Mouse (Mus musculus) neural tube, embryonic 11.5 days (tissue): ENCODE measurements at regions not wholly inside any gene's neighbourhood (a gene's known extent, or its start where the extent isn't known, plus 50 kb on each side); places are given as distances from the start of the nearest gene placed in this dataset.

Source experiments
- ATAC-seq: fragments of 200-750 bp; cut with Nextera tagmentation; 2 replicates; pipeline ENCODE4 v1.8.0; 2017; ENCODE audit warnings: moderate number of reproducible peaks, mild to moderate bottlenecking, moderate TSS enrichment, moderate library complexity; ENCODE audit not compliant: insufficient read depth, low FRiP score, low TSS enrichment
- DNase-seq: peaks from one replicate; pipeline ENCODE4 v3.0.0-alpha.2; 2015; ENCODE audit warnings: low spot score
- H3K27ac ChIP-seq: fragments of 300-500 bp; sonication (generic); 2 replicates; pipeline ENCODE4 v1.5.1; 2014; ENCODE audit warnings: low read depth, mild to moderate bottlenecking, low read length
- H3K27me3 ChIP-seq: fragments of 300-500 bp; sonication (generic); 2 replicates; pipeline ENCODE4 v1.6.1; 2014; ENCODE audit warnings: mild to moderate bottlenecking, low read length, mixed read lengths; ENCODE audit not compliant: control insufficient read depth, insufficient read depth
- H3K36me3 ChIP-seq: fragments of 300-500 bp; sonication (generic); 2 replicates; pipeline ENCODE4 v1.6.1; 2014; ENCODE audit warnings: mild to moderate bottlenecking, low read length, moderate library complexity, mixed read lengths; ENCODE audit not compliant: control insufficient read depth, insufficient read depth
- H3K4me1 ChIP-seq: fragments of 300-500 bp; sonication (generic); 2 replicates; pipeline ENCODE4 v1.6.1; 2014; ENCODE audit warnings: low read length, mixed read lengths; ENCODE audit not compliant: control insufficient read depth, insufficient read depth
- H3K4me2 ChIP-seq: fragments of 300-500 bp; sonication (generic); 2 replicates; pipeline ENCODE4 v1.6.1; 2014; ENCODE audit warnings: low read depth, mild to moderate bottlenecking, moderate library complexity
- H3K4me3 ChIP-seq: fragments of 300-500 bp; sonication (generic); 2 replicates; pipeline ENCODE4 v1.5.1; 2014; ENCODE audit warnings: low read depth, low read length
- H3K9ac ChIP-seq: fragments of 300-500 bp; sonication (generic); 2 replicates; pipeline ENCODE4 v1.6.1; 2014; ENCODE audit warnings: mild to moderate bottlenecking, low read length
- H3K9me3 ChIP-seq: fragments of 300-500 bp; sonication (generic); 2 replicates; pipeline ENCODE4 v1.6.1; 2016; ENCODE audit warnings: low read length; ENCODE audit not compliant: control insufficient read depth
- WGBS: fragments of 180-500 bp; shearing (Covaris S2); extraction: QIAGEN DNeasy Blood & Tissue Kit; methylation state at CpG from one replicate; pipeline ENCODE4 v1.1.7; 2014; 5-methylcytosine and 5-hydroxymethylcytosine counted together

DNA sequence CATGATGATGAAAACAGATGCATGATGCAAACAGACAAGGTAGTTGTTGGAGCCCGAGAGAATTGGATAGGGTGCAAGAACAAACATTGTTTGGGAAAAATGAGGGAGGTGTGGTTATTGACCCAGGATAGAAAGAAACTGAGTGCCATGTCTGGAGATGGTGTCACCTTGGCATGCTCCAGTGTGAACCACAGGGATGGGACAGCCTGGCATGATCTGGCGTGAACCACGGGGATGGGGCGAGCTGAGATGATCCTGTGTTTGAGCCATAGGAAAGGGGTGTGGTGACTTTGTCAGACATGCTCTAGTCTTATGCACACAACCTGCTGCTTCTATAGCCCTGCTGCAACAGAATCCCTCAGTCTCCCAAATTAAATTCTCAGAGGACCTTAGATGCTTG is 178.7 kb upstream of the Gm5148 start:
- no peaks in the 10 kb centered on the region for H3K36me3 ChIP-seq
- H3K9ac ChIP-seq = no peak overlapping the region
- no peaks in the 10 kb centered on the region for H3K9me3 ChIP-seq
- DNase-seq (no peak), ATAC-seq (no peak)
- peaks cover 16% of the 10 kb centered on the region for H3K27me3 ChIP-seq
- WGBS = 86% methylated on average over 4 of the region's 4 CpGs
- peaks cover 6% of the 10 kb centered on the region; the same call in 1 of the 2 replicates for H3K4me1 ChIP-seq
- H3K4me2 ChIP-seq = no peak overlapping the region
- H3K27ac ChIP-seq = no peak overlapping the region
- no peak overlapping the region for H3K4me3 ChIP-seq

DNA sequence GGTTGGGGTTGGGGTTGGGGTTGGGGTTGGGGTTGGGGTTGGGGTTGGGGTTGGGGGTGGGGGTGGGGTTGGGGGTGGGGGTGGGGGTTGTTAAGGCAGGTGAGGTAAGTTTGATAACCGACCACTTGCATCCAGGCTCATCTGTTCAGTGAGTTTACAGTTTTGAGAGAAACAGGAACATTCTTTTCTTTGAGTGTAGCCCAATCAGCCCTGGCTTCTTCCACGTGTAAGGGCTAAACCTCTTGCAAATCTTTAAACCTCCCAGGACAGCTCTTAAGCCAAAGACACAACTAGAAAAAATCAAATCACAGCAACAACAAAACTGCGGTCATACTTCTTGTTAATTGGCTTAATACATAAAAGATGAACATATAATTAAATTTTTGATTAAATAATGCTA is 173.1 kb upstream of the Gm5148 start:
- Histone ChIP-seq H3K36me3 (no peaks in the 10 kb centered on the region), H3K27ac (no peak overlapping the region), H3K4me2 (no peak overlapping the region), H3K4me1 (no peaks in the 10 kb centered on the region), H3K4me3 (no peak overlapping the region), H3K9me3 (no peaks in the 10 kb centered on the region), H3K9ac (no peak overlapping the region), H3K27me3 (peaks cover 13% of the 10 kb centered on the region; the same call in 1 of the 2 replicates)
- ATAC-seq (peak; percentile 20; the same call in 1 of the 2 replicates), DNase-seq (no peak)
- WGBS = 42% methylated on average over 3 of the region's 3 CpGs

DNA sequence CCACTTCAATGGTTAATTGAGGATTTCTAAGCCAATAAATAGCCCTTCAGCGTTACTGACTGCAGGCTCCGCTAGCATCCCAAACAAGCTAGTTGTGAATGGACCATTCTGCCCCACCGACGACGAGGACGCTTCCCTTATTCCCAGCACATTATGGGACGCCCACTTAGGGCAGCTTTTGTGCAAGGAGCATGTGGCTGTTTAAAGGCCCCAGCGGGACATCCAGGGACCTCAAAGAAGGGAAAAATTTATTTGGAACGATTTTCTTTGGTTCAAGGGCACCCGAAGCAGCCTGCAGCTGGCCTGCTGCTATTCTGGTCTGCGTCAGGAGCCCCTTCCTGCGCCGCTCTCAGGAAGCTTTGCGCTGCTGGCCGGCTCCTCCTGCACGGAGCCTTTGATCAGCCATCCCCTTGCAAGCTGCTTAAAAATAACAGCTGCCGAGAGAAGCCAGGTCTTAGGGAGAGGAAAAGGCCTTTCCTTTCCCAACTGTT is 172.6 kb upstream of the Gm5148 start:
- H3K9me3 ChIP-seq = no peaks in the 10 kb centered on the region
- H3K4me1 ChIP-seq = no peaks in the 10 kb centered on the region
- 1% methylated on average over 17 of the region's 17 CpGs for WGBS
- 0 out of 2 replicates have a peak overlapping the region, but pooled peaks have one; percentile 0 for H3K27ac ChIP-seq
- H3K9ac ChIP-seq = no peak overlapping the region
- peak; percentile 85 for ATAC-seq
- H3K36me3 ChIP-seq = no peaks in the 10 kb centered on the region
- no peak overlapping the region for H3K4me3 ChIP-seq
- DNase-seq = peak; percentile 77
- peaks cover 13% of the 10 kb centered on the region; the same call in 1 of the 2 replicates for H3K27me3 ChIP-seq
- peak overlapping the region; percentile 27 for H3K4me2 ChIP-seq

DNA sequence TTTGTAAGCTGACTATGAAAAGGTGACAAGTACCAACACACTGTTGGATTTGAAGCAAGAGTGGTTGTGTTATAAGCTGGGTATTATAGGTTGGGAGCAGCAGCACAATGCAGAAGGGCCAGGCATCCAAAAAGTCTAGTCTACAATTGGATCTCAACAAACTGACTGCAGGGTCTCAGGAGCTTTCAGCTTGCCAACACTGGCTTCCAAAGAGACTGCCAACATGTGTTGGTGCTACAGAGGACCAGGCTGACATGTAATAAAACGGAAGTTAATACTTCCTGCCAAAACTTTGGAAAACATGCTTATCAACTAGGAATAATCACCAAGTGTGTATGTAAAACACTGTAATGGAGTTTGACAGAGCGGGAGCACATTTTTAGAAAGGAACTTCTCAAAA is 170.3 kb upstream of the Gm5148 start:
- Histone ChIP-seq H3K27ac (no peak overlapping the region), H3K27me3 (0 out of 2 replicates have a peak, but pooled peaks cover 12% of the 10 kb centered on the region), H3K9me3 (no peaks in the 10 kb centered on the region), H3K4me1 (no peaks in the 10 kb centered on the region), H3K36me3 (no peaks in the 10 kb centered on the region), H3K4me3 (no peak overlapping the region), H3K9ac (no peak overlapping the region), H3K4me2 (no peak overlapping the region)
- WGBS = 87% methylated on average over 2 of the region's 2 CpGs
- DNase-seq (no peak), ATAC-seq (no peak)

DNA sequence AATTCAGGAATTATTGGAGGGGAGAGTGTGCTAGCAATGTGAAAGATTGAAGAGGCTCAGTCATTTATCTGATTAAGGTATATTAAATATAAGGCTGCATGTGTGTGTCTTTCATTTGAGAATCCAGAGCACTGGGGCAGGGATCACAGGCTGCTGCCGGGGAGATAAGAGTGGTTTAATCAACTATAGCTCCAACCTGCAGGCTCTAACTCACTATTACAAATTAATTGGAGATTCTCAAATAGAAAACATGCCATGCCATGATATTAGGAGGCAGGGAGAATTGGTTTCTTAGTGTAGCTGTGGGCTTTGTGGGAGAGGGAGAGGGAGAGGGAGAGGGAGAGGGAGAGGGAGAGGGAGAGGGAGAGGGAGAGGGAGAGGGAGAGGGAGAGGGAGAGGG is 165.9 kb upstream of the Gm5148 start:
- no peak overlapping the region for H3K9ac ChIP-seq
- ATAC-seq = no peak
- no peaks in the 10 kb centered on the region for H3K4me1 ChIP-seq
- no peaks in the 10 kb centered on the region for H3K36me3 ChIP-seq
- H3K27ac ChIP-seq = no peak overlapping the region
- H3K4me3 ChIP-seq = no peak overlapping the region
- no peak for DNase-seq
- H3K4me2 ChIP-seq = no peak overlapping the region
- H3K27me3 ChIP-seq = 0 out of 2 replicates have a peak, but pooled peaks cover 3% of the 10 kb centered on the region
- WGBS = 91% methylated on average over 1 of the region's 1 CpGs
- H3K9me3 ChIP-seq = no peaks in the 10 kb centered on the region

DNA sequence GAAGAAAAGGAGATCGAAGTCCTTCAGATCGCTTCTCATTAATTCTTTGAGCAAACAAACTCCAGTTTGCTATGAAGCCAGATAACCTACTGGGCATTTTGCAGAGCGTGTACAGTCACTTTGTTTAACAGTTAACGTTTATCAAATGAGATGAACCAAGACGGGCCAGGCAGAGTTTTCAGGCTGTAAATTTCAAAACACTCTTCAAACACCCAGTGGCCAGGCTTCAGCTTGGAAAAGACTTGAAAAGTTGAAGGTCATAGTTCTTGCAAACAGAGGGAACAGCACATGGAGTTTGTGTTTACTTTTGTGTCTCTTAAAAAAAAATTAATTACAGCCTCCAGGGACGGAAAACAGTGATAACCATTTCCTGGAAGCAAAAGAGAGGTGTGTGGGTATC is 164.2 kb upstream of the Gm5148 start:
- Histone ChIP-seq H3K4me3 (no peak overlapping the region), H3K4me2 (no peak overlapping the region), H3K27me3 (0 out of 2 replicates have a peak, but pooled peaks cover 3% of the 10 kb centered on the region), H3K36me3 (no peaks in the 10 kb centered on the region), H3K27ac (no peak overlapping the region), H3K4me1 (no peaks in the 10 kb centered on the region), H3K9ac (no peak overlapping the region), H3K9me3 (no peaks in the 10 kb centered on the region)
- WGBS = 57% methylated on average over 6 of the region's 6 CpGs
- no peak for ATAC-seq
- no peak for DNase-seq

DNA sequence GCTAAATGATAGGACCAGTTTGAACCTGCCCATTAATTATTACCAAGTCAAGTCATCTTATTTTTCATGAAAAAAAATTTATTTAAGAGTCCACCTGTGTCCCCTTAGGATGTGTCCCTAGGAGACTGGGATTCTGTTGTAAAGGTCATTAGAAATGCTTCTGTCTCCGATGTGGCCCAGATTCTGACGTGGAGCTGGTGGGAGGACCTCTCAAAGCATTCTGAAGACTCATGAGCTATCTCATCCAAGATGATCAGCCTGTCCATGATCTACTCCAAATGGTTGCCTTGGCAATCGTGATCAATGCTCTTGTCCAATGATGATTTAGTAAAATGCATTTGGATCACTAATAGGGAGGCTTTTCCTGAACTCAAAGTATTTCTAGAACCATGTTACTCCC is 163.4 kb upstream of the Gm5148 start:
- H3K4me3 ChIP-seq = no peak overlapping the region
- H3K27ac ChIP-seq = no peak overlapping the region
- no peaks in the 10 kb centered on the region for H3K4me1 ChIP-seq
- DNase-seq = no peak
- no peak overlapping the region for H3K4me2 ChIP-seq
- H3K9ac ChIP-seq = no peak overlapping the region
- H3K9me3 ChIP-seq = no peaks in the 10 kb centered on the region
- 0 out of 2 replicates have a peak, but pooled peaks cover 3% of the 10 kb centered on the region for H3K27me3 ChIP-seq
- 81% methylated on average over 3 of the region's 3 CpGs for WGBS
- ATAC-seq = no peak
- no peaks in the 10 kb centered on the region for H3K36me3 ChIP-seq

DNA sequence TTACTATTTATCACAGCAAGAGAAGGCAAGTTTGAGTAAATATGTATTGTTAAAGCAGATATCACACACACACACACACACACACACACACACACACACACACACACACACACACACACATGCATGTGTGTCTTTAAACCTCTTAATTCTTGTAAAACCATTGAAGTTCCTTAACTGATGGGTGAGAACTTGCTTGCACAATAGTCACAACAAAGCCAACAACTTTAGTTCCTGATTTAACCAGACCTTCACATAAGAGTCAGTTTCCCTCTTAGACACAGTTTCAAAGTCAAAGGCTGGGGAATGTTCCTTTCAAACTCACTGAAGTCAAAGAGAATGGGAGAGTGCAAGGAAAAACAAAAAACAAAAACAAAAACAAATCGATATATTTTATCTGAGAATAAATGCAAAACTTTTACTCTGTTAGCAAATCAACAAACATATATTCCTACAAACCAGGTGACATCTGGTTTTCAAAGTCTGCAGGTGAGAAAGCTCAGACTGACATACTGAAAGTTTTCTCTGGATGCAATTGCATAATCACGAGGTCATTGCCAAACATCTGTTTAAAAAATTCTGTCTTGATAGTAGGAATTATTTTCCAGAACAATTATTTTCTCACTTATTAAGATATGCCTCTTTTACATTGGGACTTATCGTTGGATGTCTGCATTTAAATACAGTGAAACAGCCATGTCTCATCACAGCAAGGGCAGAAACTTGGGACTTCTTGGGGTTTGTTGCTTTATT is 162.6 kb upstream of the Gm5148 start:
- WGBS = 88% methylated on average over 3 of the region's 3 CpGs
- Histone ChIP-seq H3K4me2 (no peak overlapping the region), H3K27me3 (0 out of 2 replicates have a peak, but pooled peaks cover 3% of the 10 kb centered on the region), H3K9ac (no peak overlapping the region), H3K27ac (no peak overlapping the region), H3K9me3 (no peaks in the 10 kb centered on the region), H3K4me3 (no peak overlapping the region), H3K36me3 (no peaks in the 10 kb centered on the region), H3K4me1 (no peaks in the 10 kb centered on the region)
- no peak for DNase-seq
- ATAC-seq = no peak

DNA sequence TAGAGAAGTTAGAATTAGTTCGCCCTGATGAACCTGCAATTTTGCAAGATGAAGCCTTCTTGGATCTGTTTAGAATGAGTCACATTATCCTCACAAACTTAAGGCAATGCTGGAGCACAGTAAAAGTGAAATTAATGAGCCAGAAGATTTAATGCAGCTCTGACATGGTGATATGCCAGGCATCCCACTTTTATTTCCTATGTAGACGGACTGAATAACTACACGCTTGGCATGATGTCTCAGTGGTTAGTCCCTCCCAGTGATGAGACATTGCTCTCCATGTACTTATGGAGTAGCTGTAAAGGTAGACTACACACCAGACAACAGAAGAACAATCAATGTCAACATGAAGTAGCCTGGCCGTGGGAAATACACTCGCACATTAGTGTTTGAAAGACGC is 161.5 kb upstream of the Gm5148 start:
- H3K27me3 ChIP-seq = 0 out of 2 replicates have a peak, but pooled peaks cover 3% of the 10 kb centered on the region
- no peaks in the 10 kb centered on the region for H3K4me1 ChIP-seq
- ATAC-seq (no peak), DNase-seq (no peak)
- no peak overlapping the region for H3K4me2 ChIP-seq
- whole genome bisulfite sequencing = 81% methylated on average over 6 of the region's 6 CpGs
- no peak overlapping the region for H3K27ac ChIP-seq
- no peak overlapping the region for H3K4me3 ChIP-seq
- no peak overlapping the region for H3K9ac ChIP-seq
- no peaks in the 10 kb centered on the region for H3K9me3 ChIP-seq
- no peaks in the 10 kb centered on the region for H3K36me3 ChIP-seq
